Mouse (Mus musculus): ENCODE measurements around the gene Kdelc1. TPM values are rescaled to one million over a fixed set of nuclear protein-coding genes. Genes with fewer than 3 reads are reported as not detected.

The Kdelc1 gene
- polyA plus RNA-seq, 1 experiment: 68.9 TPM

- H3K4me1 ChIP-seq (ENCODE audit: control insufficient read depth, insufficient read depth, low read length): no peaks in the 10 kb centered on the region
- no peak overlapping the region for H3K4me3 ChIP-seq (ENCODE audit: insufficient read depth, low read length)
- TF ChIP-seq POLR2A (IDR thresholded peaks at IDR 0.05; ENCODE audit: low read depth, low read length) (no peak), CTCF (IDR thresholded peaks at IDR 0.05; ENCODE audit: borderline replicate concordance, insufficient read depth, low read length) (no peak)
- H3K27ac ChIP-seq (ENCODE audit: insufficient read depth, low read length): no peak overlapping the region
These were observed 21.6 kb upstream of the Kdelc1 start for GRCm38 (mm10) chr1:44140232-44140631.

GRCm38 (mm10) chr1:44129929-44130581, 11.4 kb upstream of the Kdelc1 start:
- Histone ChIP-seq H3K4me1 (ENCODE audit: control insufficient read depth, insufficient read depth, low read length) (no peaks in the 10 kb centered on the region), H3K4me3 (ENCODE audit: insufficient read depth, low read length) (no peak overlapping the region), H3K27ac (ENCODE audit: insufficient read depth, low read length) (no peak overlapping the region)
- TF ChIP-seq POLR2A (IDR thresholded peaks at IDR 0.05; ENCODE audit: low read depth, low read length): no peak
- no peak for TF ChIP-seq CTCF (IDR thresholded peaks at IDR 0.05; ENCODE audit: borderline replicate concordance, insufficient read depth, low read length)

- Histone ChIP-seq H3K4me1 (ENCODE audit: control insufficient read depth, insufficient read depth, low read length) (no peaks in the 10 kb centered on the region), H3K27ac (ENCODE audit: insufficient read depth, low read length) (no peak overlapping the region), H3K4me3 (ENCODE audit: insufficient read depth, low read length) (no peak overlapping the region)
- TF ChIP-seq CTCF (IDR thresholded peaks at IDR 0.05; ENCODE audit: borderline replicate concordance, insufficient read depth, low read length) (no peak), POLR2A (IDR thresholded peaks at IDR 0.05; ENCODE audit: low read depth, low read length) (no peak)
These were observed 7.0 kb upstream of the Kdelc1 start for GRCm38 (mm10) chr1:44125590-44125989.

GRCm38 (mm10) chr1:44122256-44122655, 3.6 kb upstream of the Kdelc1 start:
- no peaks in the 10 kb centered on the region for H3K4me1 ChIP-seq (ENCODE audit: control insufficient read depth, insufficient read depth, low read length)

GRCm38 (mm10) chr1:44120074-44120406, 1.4 kb upstream of the Kdelc1 start:
- H3K27ac ChIP-seq (ENCODE audit: insufficient read depth, low read length): 0 out of 2 replicates have a peak overlapping the region, but pooled peaks have one; percentile 3
- H3K4me3 ChIP-seq (ENCODE audit: insufficient read depth, low read length): peak overlapping the region; percentile 59
- H3K4me1 ChIP-seq (ENCODE audit: control insufficient read depth, insufficient read depth, low read length): no peaks in the 10 kb centered on the region
- TF ChIP-seq CTCF (IDR thresholded peaks at IDR 0.05; ENCODE audit: borderline replicate concordance, insufficient read depth, low read length) (no peak), POLR2A (IDR thresholded peaks at IDR 0.05; ENCODE audit: low read depth, low read length) (no peak)

More at GRCm38 (mm10) chr1:44122256-44122655, 3.6 kb upstream of the Kdelc1 start:
- TF ChIP-seq POLR2A (IDR thresholded peaks at IDR 0.05; ENCODE audit: low read depth, low read length) (no peak), CTCF (IDR thresholded peaks at IDR 0.05; ENCODE audit: borderline replicate concordance, insufficient read depth, low read length) (no peak)
- no peak overlapping the region for H3K4me3 ChIP-seq (ENCODE audit: insufficient read depth, low read length)
- no peak overlapping the region for H3K27ac ChIP-seq (ENCODE audit: insufficient read depth, low read length)

- Histone ChIP-seq H3K4me1 (ENCODE audit: control insufficient read depth, insufficient read depth, low read length) (no peaks in the 10 kb centered on the region), H3K4me3 (ENCODE audit: insufficient read depth, low read length) (peak overlapping the region; percentile 59), H3K27ac (ENCODE audit: insufficient read depth, low read length) (peak overlapping the region; percentile 89)
- TF ChIP-seq CTCF (IDR thresholded peaks at IDR 0.05; ENCODE audit: borderline replicate concordance, insufficient read depth, low read length): no peak
- TF ChIP-seq POLR2A (IDR thresholded peaks at IDR 0.05; ENCODE audit: low read depth, low read length): peak; percentile 84
These were observed 829 bp upstream of the Kdelc1 start for GRCm38 (mm10) chr1:44119201-44120073.

- Histone ChIP-seq H3K4me3 (ENCODE audit: insufficient read depth, low read length) (peak overlapping the region; percentile 33), H3K27ac (ENCODE audit: insufficient read depth, low read length) (no peak overlapping the region), H3K4me1 (ENCODE audit: control insufficient read depth, insufficient read depth, low read length) (no peaks in the 10 kb centered on the region)
- no peak for TF ChIP-seq CTCF (IDR thresholded peaks at IDR 0.05; ENCODE audit: borderline replicate concordance, insufficient read depth, low read length)
- no peak for TF ChIP-seq POLR2A (IDR thresholded peaks at IDR 0.05; ENCODE audit: low read depth, low read length)
These were observed 1.0 kb downstream of the Kdelc1 start for GRCm38 (mm10) chr1:44117571-44117970.

GRCm38 (mm10) chr1:44102939-44103338, 15.7 kb downstream of the Kdelc1 start:
- no peak overlapping the region for H3K27ac ChIP-seq (ENCODE audit: insufficient read depth, low read length)
- peak overlapping the region; percentile 11; the same call in 1 of the 2 replicates for H3K4me3 ChIP-seq (ENCODE audit: insufficient read depth, low read length)
- no peaks in the 10 kb centered on the region for H3K4me1 ChIP-seq (ENCODE audit: control insufficient read depth, insufficient read depth, low read length)
- TF ChIP-seq POLR2A (IDR thresholded peaks at IDR 0.05; ENCODE audit: low read depth, low read length) (no peak), CTCF (IDR thresholded peaks at IDR 0.05; ENCODE audit: borderline replicate concordance, insufficient read depth, low read length) (no peak)

GRCm38 (mm10) chr1:44102259-44102717, 16.3 kb downstream of the Kdelc1 start, which contains the start of gene Tex30:
TSS of gene Tex30 (minus strand) at chr1:44102441.
- H3K27ac ChIP-seq (ENCODE audit: insufficient read depth, low read length): peak within 1 kb of the TSS; percentile 20; the same call in 1 of the 2 replicates
- peak within 1 kb of the TSS; percentile 83 for H3K4me3 ChIP-seq (ENCODE audit: insufficient read depth, low read length)
- H3K4me1 ChIP-seq (ENCODE audit: control insufficient read depth, insufficient read depth, low read length): no peaks in the 10 kb centered on the region
- TF ChIP-seq POLR2A (IDR thresholded peaks at IDR 0.05; ENCODE audit: low read depth, low read length): peak; percentile 83
- TF ChIP-seq CTCF (IDR thresholded peaks at IDR 0.05; ENCODE audit: borderline replicate concordance, insufficient read depth, low read length): no peak

Measured in embryonic fibroblast, embryonic 13.5 days (primary cell).